Mouse (Mus musculus) C2C12 (cell line): ENCODE results near the gene Xkr7.

Source experiments
- CEBPB ChIP-seq: IDR thresholded peaks from one replicate; pipeline ENCODE4 v1.6.1; 2011; ENCODE audit warnings: low read depth, mild to moderate bottlenecking, control low read depth, moderate library complexity
- CTCF ChIP-seq: IDR thresholded peaks from one replicate; pipeline ENCODE4 v1.5.1; 2011; ENCODE audit not compliant: control insufficient read depth, insufficient read depth, insufficient read length
- FOSL1 ChIP-seq: IDR thresholded peaks from one replicate; pipeline ENCODE4 v1.8.0; 2011; ENCODE audit warnings: mild to moderate bottlenecking, low read length; ENCODE audit not compliant: poor library complexity, insufficient read depth, severe bottlenecking
- MAX ChIP-seq: IDR thresholded peaks from one replicate; pipeline ENCODE4 v1.6.1; 2011; ENCODE audit warnings: mild to moderate bottlenecking, control low read depth
- MYOD1 ChIP-seq: IDR thresholded peaks from one replicate; pipeline ENCODE4 v1.6.1; 2011; ENCODE audit warnings: low read depth; ENCODE audit not compliant: control insufficient read depth, insufficient read length
- MYOG ChIP-seq: IDR thresholded peaks from one replicate; pipeline ENCODE4 v1.6.1; 2011; ENCODE audit not compliant: control insufficient read depth, insufficient read length; ENCODE audit errors: extremely low read depth
- USF1 ChIP-seq: IDR thresholded peaks from one replicate; pipeline ENCODE4 v1.6.1; 2011; ENCODE audit warnings: low read depth, mild to moderate bottlenecking, control low read depth, moderate library complexity

DNA sequence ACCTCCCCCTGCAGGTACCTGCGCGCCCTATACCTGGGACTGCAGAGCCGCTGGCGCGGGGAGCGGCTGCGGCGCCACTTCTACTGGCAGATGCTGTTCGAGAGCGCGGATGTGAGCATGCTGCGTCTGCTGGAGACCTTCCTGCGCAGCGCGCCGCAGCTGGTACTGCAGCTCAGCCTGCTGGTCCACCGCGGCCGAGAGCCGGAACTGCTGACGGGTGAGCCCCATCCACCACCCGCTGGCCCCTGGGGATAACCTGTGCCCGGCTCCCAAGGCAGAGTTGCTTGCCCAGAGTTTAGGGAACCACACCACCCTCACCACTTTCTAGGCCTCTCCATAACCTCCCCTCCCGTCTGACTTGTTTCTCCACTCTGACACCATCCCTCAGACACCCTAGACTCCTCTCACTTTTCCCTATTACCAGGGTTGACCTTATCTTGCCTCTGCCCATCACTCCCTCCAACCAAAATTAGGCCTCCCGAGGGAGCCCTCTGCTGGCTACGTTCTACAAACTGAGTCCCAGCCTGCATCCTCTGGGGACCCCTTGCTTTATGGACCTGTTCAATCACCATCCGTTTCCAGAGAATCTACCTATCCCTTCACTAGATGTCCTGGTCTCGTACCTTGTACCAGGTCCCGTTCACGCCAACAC lies 21.2 kb downstream of the Xkr7 start:
- TF ChIP-seq CTCF (no peak), CEBPB (no peak), MYOD1 (no peak), USF1 (no peak), MAX (no peak), MYOG (no peak), FOSL1 (no peak)
